Mouse (Mus musculus) leukemia stem cell, adult 10-12 weeks (primary cell): ENCODE measurements around the gene 2310034C09Rik. TPM values are rescaled to one million over a fixed set of nuclear protein-coding genes. Genes with fewer than 3 reads are reported as not detected.

Source experiments
- polyA plus RNA-seq: library from polyadenylated mRNA; stranded (reverse); fragments of >175 nt; gene quantifications from 2 replicates; pipeline ENCODE4 v1.2.3, GENCODE M21; 2012; ENCODE audit warnings: low replicate concordance

The 2310034C09Rik gene
- polyA plus RNA-seq, result not detected in 2 replicates

DNA sequence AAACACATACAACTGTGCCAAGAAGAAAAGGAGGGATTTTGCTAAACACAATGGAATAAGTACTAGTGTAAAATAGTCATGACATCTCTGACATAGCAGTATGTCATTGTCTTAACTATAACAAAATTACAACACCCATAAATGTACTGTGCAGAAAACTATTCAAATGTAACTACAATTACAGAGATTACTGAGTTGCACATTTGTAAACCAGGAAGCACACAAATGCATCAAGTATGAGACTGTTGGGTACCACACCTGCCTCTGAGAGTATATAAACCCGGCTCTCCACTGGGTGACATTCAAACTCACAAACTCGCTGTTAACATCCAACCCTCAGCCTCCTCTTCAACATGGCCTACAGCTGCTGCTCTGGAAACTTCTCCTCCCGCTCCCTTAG lies at the start of gene 2310034C09Rik:
Gene 2310034C09Rik, plus strand, starts transcription at position 301 of the 400 bp plus-strand sequence.

GRCm38 (mm10) chr16:88728812-88729275 lies 29.8 kb upstream of the 2310034C09Rik start, which contains the start of gene Krtap13-1:
TSS of gene Krtap13-1 (plus strand) at chr16:88728862.

GRCm38 (mm10) chr16:88751535-88751934 lies 7.1 kb upstream of the 2310034C09Rik start, which contains the start of gene Krtap13:
TSS of gene Krtap13 (minus strand) at chr16:88751635.

GRCm38 (mm10) chr16:88774106-88774505 lies 15.5 kb downstream of the 2310034C09Rik start, which contains the start of gene 2310057N15Rik:
TSS of gene 2310057N15Rik (minus strand) at chr16:88774206.

DNA sequence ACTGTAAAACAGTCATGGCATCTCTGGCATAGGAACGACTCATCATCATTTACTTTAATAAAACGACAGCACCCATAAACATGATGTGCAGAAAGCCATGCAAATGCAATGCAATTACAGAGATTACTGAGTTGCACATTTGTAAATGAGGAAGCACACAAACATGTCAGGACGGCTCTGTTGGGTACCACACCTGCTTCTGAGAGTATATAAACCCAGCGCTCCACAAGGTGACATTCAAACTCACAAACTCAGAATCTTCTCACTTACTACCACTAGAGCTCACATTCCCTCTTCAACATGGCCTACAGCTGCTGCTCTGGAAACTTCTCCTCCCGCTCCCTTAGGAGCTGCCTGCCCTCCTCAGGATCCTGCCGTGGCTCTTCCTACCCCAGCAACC lies 18.9 kb downstream of the 2310034C09Rik start, which contains the start of gene Gm5965:
Gene Gm5965, plus strand, starts transcription at position 301 of the 400 bp plus-strand sequence.

Other genes with a start within 250 kb of the 2310034C09Rik start
- not detected in 2 replicates for gene Cldn8, start 195.7 kb upstream of the 2310034C09Rik start, polyA plus RNA-seq
- gene Krtap24-1, start 146.6 kb upstream of the 2310034C09Rik start, polyA plus RNA-seq, result not detected in 2 replicates
- gene 2310079G19Rik, start 131.2 kb upstream of the 2310034C09Rik start, polyA plus RNA-seq, result not detected in 2 replicates
- gene Krtap26-1, start 111.1 kb upstream of the 2310034C09Rik start, polyA plus RNA-seq, result not detected in 2 replicates
- not detected in 2 replicates for gene Krtap27-1, start 87.2 kb upstream of the 2310034C09Rik start, polyA plus RNA-seq
- gene 2310061N02Rik, start 50.9 kb upstream of the 2310034C09Rik start, polyA plus RNA-seq, result not detected in 2 replicates
- not detected in 2 replicates for gene Krtap13-1, start 30.0 kb upstream of the 2310034C09Rik start, polyA plus RNA-seq
- not detected in 2 replicates for gene Krtap13, start 7.2 kb upstream of the 2310034C09Rik start, polyA plus RNA-seq
- not detected in 2 replicates for gene 2310057N15Rik, start 15.4 kb downstream of the 2310034C09Rik start, polyA plus RNA-seq
- gene Gm5965, start 19.0 kb downstream of the 2310034C09Rik start, polyA plus RNA-seq, result not detected in 2 replicates
- not detected in 2 replicates for gene Gm20741, start 53.4 kb downstream of the 2310034C09Rik start, polyA plus RNA-seq
- gene Krtap15, start 61.4 kb downstream of the 2310034C09Rik start, polyA plus RNA-seq, result not detected in 2 replicates
- gene Krtap14, start 67.3 kb downstream of the 2310034C09Rik start, polyA plus RNA-seq, result not detected in 2 replicates
- not detected in 2 replicates for gene Krtap19-1, start 110.6 kb downstream of the 2310034C09Rik start, polyA plus RNA-seq
- not detected in 2 replicates for gene Krtap19-2, start 115.4 kb downstream of the 2310034C09Rik start, polyA plus RNA-seq
- not detected in 2 replicates for gene Krtap19-3, start 119.2 kb downstream of the 2310034C09Rik start, polyA plus RNA-seq
- not detected in 2 replicates for gene Krtap19-4, start 126.2 kb downstream of the 2310034C09Rik start, polyA plus RNA-seq
- gene Krtap19-5, start 137.6 kb downstream of the 2310034C09Rik start, polyA plus RNA-seq, result not detected in 2 replicates
- not detected in 2 replicates for gene Krtap19-9b, start 173.4 kb downstream of the 2310034C09Rik start, polyA plus RNA-seq
- not detected in 2 replicates for gene Krtap16-3, start 204.0 kb downstream of the 2310034C09Rik start, polyA plus RNA-seq